Mouse (Mus musculus) embryo, embryonic 10 days (tissue): ENCODE data around the gene Add2.
A peak's percentile ranks its signal among the peaks of the same experiment; 100 is the strongest.

Experiments used
- DNase-seq: peaks from one replicate; pipeline ENCODE4 v3.0.0-alpha.2; 2015; ENCODE audit warnings: low spot score

Gene Add2

DNA sequence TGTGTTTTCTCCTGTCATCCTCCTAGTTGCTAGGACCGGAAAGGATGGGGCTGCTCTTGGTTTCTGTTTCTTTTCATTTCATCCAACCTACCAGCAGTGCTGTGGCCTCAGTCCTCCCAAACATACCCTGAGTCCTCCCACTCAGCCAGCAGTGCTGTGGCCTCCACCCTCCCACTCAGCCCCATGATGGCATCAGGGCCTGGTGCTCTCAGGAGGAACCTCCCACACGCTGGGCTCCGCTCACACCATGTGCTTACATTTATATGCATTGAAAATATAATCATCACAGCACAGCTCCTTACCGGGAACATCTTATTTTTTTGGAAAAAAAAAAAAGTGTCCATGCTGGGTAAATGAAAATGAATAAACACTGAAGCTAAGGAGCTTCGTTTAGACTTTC lies 20.0 kb downstream of the Add2 start:
- DNase-seq = no peak

DNA sequence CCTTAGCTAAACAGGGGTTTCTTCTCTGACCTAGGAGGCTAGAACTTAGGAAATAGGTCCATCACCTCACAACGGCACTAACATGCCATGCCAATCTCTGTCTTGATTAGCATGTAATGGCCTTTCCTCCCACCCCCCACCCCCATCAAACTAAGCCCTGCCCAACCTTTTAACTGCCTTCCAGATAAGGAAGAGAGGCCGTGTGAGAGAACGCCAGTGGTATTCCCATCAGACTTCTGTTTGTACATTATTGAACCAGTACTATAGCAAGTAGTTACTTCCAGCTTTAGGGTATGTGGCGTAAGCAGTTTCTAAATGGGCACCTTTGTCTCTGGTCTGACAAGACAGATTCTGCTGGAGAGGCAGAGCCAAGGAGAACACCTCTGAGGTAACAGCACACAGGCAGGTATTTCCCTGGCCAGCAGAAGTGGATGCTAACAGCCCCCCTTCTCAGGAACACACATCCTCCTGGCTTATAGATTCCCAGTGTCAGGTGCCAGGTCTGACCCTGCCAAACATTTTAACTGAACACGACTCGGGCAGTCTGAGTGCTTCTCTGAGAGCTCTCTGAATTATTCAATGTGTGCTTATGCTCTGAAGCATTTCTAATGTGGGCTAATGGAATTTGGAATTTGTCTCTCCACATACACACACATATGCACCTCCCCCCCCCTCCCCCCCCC lies 22.2 kb downstream of the Add2 start:
- DNase-seq = no peak

GRCm38 (mm10) chr6:86052032-86052459 lies 23.6 kb downstream of the Add2 start:
- peak; percentile 69 for DNase-seq

DNA sequence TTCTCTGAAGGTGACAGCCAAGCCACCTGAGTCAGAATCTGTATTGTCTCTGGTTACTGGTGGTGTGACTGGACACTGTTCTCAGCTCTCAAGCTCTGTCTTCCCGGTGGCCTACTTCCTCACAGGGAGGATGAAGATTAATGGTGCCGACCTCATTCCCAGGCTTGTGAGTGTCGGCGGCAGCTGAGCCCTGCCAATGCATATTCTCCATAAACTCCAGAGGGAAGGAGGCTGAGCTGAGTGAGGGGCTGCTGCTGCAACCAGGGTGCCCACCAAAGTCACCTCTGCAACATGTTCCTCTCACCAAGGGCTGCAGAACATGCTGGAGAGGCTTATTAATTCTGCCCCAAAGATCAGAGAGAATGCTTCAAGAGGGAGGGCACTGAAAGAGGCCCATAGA lies 24.1 kb downstream of the Add2 start:
- peak; percentile 31 for DNase-seq

- no peak for DNase-seq
Observed at GRCm38 (mm10) chr6:86053099-86053498, 24.6 kb downstream of the Add2 start.

GRCm38 (mm10) chr6:86053594-86053993 lies 25.1 kb downstream of the Add2 start:
- DNase-seq = no peak

GRCm38 (mm10) chr6:86058475-86058874 lies 30.0 kb downstream of the Add2 start:
- no peak for DNase-seq

DNA sequence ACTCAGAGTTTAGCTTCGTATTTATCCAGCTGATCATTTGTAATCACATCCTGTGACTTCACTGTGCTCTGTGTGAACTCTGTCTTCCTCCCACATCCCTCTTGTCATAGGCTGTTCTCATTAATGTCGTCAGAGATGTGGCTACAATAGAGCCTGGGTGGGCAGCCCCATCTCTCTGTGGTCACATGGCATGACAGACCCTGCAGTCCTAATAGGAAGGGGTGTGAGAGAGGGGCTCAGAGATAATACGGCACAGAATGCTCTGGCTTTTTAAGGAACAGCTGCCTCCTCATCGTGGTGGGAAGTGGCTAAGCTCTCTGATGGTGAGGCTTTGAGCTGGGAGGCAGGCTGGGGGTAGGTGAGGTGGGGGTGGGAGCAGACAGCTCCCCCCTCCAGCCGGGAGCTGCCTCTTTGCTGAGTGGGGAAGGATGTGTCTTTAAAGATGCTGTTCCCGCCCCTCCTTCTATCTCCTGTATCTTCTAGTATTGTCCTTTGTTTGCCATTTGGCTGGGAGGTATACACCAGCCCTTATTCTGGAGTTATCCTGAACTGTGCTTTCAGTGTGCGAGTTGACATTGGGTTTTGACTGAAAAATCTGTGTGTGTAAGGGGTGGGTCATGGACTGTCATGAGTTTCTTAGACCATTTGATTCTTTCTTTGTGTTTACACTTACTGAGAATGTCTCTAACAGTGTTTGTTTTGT lies 30.8 kb downstream of the Add2 start:
- peak; percentile 59 for DNase-seq

GRCm38 (mm10) chr6:86060170-86060569 lies 31.7 kb downstream of the Add2 start:
- no peak for DNase-seq

DNA sequence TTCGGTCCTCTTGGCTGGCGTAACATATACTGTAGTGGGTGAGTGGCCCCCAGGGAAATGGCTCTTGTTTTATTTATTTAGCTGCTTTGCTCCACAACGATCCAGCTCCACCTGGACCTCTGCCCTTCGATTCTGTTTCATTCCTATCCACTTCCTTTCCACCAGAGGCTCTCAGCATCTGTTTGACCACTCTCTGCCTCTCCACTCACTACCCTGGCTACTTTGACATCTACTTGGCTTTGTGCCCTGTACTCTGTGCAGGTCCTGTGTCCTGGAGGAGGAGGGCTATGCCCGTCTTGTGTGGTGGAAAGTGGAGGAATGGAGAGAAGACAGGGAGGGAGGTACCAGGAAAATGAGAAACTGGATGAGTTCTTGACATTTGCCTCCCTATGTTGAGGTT lies 33.7 kb downstream of the Add2 start:
- DNase-seq = no peak

- DNase-seq = no peak
Observed at GRCm38 (mm10) chr6:86062684-86063083, 34.2 kb downstream of the Add2 start.

DNA sequence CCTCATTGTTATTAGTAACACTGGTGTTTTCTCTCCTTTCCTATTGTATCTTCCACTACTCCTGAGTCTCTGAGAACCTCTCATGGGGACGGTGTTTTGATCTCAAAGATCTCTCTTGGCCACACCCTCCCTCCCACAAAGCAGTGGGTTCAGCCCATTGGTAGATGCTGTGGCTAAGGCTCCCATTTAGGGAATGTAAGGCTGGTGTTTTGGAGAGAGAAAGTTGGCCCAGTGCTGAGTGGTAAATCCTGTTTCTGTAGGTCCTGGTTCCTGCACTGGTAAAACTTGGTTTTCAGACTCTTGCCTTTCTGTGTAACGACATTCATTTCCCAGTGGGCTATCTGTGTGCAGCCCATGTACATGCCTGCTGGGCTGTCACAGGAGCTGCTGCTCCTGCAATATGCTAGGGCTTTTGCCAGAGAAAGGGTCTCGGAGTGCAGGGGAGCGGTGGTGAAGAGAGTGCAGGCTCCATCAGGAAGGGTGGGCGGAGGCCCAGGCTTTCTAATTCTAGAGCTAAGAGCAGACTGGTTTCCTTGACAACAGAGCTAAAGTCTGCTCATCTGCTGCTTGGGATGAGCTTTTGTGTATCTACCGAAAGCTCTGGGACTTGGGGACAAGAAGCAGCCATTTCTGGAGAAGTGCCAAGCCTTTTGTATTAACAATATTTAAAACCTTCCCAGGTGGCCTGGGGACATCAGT lies 36.0 kb downstream of the Add2 start:
- DNase-seq = peak; percentile 43

DNA sequence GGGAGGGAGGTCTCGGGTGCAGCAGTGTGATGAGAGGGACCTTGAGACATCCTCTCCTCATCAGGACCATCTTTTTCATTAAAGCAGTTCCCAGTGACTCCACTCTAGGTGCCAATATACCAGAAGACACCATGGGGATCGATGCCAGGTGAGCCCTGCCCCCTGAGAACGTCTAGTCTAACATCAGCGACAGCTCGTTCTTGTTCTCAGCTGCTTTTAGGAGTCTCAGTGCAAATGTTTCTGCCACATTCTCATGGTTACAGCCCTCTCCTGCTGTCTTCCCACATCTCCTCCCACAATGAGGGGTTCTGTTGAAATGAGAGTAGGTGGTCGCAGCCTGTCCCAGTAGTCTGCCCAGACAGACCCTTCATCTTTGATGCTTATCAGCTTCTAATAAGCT lies 38.2 kb downstream of the Add2 start:
- DNase-seq = no peak

GRCm38 (mm10) chr6:86067145-86067544 lies 38.7 kb downstream of the Add2 start:
- DNase-seq = no peak

- no peak for DNase-seq
Observed at GRCm38 (mm10) chr6:86069009-86069408, 40.5 kb downstream of the Add2 start.

GRCm38 (mm10) chr6:86069856-86070255 lies 41.4 kb downstream of the Add2 start:
- no peak for DNase-seq

DNA sequence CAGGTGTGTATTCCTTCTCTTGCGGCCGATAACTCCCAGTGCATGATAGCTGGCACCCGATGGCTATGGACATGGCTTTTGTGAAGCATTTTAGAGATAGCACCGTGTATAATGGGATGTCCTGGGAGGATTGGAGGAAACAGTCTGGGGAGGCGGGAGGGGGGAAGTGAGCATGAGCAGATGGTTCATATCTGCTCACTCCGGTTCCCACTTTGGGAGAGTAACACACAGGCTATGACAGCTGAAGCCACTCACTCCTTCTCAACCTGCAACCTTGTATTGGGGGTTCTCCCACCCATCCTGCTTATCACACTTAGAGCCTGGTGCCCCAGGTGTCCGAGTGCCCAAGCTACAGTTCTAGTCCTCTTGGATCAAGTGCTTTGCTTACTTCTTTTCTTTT lies 41.8 kb downstream of the Add2 start:
- no peak for DNase-seq

DNA sequence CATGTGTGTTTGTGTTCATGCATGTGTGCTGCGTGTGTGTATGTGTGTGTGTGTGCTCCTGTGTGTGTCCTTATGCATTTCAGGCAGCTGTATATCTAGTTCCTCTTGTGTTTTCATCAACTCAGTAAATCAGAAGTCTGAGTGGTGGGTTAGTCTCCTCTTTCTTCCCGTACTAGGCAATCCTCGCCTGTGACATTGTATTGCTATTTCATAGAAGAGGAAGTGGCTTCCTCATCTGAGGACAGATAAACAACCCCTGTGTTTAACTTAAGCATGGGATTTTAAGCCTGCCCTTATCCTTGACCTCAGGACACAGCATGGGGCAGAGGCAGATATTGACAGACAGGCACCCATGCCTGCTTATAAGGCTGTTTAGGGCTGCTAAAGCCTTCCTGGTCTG lies 45.4 kb downstream of the Add2 start:
- no peak for DNase-seq

- DNase-seq = no peak
Observed at GRCm38 (mm10) chr6:86074538-86075204, 46.2 kb downstream of the Add2 start.

- DNase-seq = no peak
Observed at GRCm38 (mm10) chr6:86076525-86076924, 48.0 kb downstream of the Add2 start.

- no peak for DNase-seq
Observed at GRCm38 (mm10) chr6:86077880-86078279, 49.4 kb downstream of the Add2 start.

- no peak for DNase-seq
Observed at GRCm38 (mm10) chr6:86078361-86079010, 50.0 kb downstream of the Add2 start.
